Mouse (Mus musculus) kidney, postnatal 14 days (tissue): ENCODE data around the gene Hlx.

Experiments used
- DNase-seq: peaks from one replicate; pipeline ENCODE4 v3.0.0; 2022; ENCODE audit warnings: mixed read lengths

Hlx gene

DNA sequence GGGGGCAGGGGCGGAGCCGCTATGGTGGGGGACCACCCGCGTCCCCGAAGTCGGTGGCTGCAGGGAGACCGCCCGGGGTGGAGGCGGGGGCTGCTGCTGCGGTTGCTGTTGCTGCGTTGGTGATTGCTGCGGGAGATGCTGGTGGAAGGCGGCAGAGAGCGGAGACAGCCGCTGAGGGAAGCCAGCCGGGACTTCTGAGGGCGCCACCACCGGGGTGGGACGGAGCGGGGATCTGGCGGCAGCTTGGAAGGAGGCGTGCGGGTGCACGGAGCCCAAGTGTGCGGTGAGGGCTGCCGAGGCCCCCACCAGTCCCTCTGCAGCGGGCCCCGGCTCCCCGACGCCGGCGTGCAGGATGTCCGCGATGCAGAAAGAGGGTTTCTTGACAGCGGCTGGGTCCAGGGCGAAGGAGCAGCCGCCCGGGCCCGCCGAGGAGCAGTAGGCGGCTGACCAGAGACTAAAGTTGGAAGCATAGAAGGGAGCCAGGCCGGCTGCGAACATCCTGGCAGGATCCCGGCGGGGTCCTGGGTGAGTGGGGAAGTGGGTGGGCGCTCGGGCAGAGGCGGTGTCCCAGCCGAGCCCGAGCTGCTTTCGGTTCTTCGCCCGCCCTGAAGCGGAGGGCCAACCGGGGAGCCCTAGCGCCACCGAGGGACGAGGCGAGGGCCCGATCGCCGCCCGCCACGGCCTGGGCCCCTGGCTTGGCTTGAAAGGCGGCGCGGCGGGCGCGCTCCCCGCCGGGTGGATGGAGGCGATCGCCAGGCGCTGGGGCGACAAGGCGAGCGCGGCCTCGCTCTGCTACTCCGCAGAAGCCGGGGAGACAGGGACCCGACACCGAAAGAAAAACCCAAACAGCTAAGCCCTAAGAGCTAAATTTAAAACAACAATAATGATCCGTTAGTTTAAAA is 524 bp downstream of the Hlx start:
- peak; percentile 60 for DNase-seq

DNA sequence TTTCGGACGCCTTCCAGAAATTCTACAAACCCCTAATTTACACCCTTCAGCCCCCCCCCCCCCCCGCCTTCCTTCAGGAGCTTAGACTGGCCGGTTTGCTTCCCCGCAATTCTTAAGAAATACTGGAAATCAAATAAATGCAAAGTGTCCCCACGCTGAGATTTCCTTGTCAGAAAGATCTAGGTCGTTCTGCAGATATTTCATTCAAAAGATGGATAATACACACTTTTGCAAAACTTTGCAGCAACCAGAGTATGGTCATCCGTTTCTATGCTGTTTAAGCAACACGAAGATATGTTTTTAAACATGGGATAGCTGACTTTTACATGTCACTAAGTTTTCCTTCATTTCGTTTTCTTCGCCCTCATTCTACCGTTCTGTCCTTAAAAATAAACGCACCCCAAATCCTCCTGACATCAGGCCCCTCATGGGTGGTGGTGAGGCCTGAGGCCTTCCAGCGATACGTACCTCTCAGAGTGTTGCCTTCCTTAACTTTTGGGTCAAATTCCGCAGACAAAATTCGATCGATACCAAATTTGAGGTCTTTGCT is 1.3 kb downstream of the Hlx start:
- no peak for DNase-seq

DNA sequence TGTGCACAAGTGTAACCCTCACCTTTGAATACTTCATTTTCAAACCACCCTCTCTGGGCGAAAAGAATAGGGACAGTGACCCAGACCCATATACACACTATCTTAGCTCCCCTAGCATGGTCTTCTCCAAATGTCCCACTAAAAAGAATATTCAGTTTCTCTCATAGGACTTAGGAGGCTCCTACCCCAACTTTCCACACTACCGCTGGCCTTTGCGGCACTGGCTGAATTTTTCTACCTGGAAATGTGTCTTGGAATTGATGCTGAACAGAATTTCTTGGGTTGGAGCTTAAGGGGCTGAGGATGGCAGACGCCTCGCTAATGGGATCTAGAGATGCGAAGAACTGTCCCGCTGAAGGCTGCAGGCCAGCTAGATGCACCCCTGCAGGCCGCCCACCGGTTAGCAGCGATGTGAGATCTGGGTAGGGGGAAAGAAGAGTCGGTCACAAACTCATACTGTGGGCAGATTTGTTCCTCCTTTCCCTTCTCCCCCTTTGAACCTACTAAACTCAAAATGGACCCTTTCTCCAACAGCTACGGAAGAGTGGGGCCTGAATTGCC is 1.9 kb downstream of the Hlx start:
- no peak for DNase-seq

DNA sequence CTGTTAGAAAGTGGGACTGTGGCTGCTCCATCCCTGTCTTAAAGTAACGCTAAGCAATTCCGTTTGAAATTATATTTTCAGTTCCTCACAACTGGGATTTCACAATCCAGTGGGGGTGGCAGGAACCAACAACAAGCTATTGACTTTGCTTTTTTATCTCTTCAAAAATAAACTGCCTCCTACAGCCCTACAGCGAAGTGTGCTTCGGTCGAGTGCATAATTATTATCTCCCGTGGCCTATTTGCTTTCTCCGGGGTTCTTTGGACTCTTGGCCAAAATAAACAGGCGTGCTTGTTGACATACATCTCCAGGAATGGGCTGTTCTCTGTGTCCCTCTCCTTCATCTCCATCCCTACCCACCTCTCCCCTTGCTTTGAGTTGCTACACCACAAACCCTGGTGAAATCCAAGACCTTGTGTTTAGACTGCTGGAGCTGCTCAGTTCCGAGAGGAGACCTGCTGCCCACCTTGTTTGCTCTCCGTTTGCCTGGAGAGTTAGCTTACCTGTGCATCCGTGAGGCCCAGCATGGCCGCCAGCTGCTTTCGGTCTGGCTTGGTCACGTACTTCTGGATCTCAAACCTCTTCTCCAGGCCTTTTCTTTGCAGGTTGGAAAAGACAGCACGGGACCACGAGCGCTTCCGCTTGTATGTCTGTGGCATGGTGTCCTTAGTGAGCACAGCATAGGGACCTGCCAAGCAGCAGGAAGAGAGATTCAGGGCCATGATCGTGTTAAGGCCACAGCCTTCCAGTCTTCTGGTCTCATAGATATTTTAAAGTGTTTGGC is 2.9 kb downstream of the Hlx start:
- peak; percentile 15 for DNase-seq

DNA sequence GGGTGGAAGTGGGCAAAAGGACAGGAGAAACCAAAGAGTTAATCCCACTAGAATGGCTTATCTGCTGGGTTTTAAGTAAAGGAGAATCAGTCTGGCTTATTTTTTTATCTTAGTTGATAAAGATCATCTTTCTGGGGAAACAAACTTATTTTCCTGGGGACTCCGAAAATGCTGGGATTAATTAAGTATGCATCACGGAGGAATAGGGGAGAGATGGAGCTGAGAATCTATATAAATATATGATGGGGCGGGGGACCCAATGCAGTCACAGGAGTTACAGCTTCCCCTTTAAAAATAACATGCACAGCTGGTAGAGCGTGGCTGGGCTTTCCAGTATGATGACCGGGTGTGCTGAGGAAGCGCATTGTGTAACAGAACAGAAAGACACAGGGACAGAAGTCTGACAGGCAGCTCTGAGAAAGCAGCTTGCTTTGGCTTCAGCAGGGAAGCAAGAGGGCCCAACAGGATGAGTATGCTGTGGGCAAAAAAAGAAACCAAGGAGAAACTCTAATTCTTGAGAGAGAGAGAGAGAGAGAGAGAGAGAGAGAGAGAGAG is 3.8 kb downstream of the Hlx start:
- DNase-seq = no peak

DNA sequence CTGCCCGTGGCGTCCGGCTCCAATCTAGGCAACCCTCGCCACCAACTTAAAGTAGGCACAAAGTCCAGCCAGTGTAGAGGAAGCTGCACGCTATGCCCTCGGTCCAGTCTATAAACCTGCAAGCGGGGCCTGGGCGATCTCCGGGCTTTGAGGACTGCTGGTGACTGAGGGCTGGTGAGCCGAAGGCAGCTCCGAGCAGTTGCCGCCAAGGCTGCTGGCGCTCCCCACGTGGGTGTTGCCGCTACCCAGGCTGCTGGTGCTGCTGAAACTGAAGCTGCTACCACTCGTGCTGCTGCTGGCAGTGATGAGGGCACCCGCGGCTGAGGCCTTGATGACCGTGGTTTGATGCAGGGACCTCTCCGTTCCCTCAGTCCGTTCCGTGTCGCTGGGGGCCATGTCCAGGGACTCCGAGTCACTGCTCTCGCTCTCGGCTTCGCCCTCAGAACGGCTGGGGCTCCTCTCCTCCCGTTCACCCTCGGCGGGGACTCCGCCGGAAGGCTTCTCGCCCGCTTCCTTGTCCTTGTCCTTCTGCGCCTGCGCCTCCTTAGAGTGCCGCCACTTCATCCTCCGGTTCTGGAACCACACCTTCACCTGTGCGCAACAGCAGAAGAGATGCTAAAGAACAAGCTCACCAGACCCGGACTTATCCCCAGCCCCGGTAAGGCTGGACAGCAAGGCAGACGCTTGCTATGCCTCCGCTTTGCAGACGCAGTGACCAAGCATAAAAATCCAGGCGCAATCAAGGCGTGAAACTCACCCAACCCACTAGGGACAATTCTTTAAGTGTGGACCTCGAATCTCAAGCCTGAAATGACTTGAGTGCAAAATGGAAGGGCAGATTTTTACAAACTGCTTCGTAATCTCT is 4.8 kb downstream of the Hlx start:
- DNase-seq = peak; percentile 20

DNA sequence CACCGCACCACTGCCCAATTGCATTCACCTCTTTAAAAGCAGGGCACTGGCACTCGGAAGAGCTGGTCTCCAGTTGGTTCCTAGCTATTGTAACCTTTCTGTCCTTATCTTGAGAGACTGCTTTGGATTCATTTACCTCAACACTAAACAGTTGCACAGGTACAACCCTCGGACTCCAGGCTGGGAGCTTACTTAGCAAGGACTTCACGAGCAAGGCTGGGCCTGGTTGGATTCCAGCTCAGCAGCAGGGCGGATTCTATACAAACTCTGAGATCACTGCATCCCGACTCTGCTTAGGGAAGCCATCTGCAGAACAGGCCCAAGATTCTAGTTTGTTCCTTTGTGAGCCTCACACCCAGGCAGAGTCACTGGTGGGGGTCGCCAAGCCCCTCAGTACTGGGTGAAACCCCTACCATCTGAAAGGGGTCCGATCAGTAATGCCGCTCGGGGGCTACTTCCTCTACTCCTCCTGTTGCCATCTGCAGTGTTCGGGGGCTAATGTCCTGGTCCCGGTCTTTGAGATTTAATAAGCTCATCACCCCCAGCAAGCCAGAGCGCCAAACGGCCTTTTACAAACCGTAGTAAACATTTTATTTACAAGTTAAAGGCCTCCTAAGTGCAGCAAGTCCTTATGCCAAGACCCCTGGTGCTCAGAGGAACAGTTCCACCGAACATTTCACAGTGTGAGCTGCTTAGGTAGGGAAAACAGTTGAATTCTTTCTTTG is 5.7 kb downstream of the Hlx start:
- no peak for DNase-seq

DNA sequence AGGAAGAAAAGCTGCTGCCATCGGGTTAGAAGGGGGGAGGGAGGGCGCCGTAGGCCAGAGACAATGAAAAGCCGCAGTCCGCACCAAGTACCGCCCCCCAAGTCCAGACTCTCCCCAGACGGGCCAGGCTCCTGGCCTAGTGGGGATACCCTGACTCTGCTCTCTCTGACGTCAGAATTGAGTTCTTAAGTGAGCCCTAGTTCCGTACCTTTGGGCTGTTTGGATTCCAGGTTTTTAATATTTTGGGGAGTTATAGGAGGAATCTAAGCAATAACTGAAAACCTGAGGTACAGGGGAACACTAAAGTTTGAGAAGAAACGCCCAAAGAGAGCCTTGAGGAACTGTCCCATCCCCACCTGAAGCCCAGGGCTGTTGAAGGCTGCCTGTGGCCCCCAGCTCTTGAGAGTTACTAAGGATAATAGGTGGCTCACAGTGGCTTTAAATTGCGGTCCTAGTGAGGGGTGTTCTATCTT is 7.1 kb downstream of the Hlx start:
- DNase-seq = no peak

DNA sequence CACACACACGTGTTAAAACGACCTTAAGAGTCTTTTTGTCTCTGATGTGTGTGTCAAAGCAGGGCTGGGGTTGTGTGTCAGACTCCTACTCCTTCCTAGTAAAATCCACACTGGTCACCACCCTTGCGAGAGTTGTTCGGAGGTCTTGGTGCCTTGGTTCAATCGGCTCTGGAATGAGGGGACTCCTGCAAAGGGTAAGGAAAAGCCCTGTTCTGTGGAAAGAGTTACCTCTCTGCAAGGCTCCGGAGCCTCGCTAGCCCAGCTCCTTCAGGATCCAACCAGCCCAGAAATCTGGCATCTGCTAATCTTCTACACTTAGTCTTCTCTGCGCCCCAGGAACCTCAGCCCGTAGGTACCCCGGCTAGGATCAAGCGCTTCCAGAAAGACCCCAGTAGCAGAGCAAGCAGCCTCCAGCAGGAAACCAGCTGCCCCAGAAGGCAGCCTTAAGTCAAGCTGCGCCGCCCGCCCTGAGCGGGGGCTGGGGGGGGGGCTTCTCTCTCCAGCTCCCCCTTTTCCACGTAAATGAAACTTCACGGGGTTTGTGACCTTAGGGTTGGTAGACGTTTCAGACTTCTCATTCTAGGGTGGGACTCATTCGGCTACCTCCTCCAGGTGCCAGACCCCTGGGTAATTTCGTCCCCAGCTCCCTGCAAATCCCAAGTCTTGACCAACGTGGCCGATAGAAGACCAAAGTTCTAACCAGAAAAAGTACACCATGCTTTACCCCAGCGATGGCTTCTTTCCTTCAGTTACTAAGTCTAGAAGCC is 7.7 kb downstream of the Hlx start:
- DNase-seq = no peak

DNA sequence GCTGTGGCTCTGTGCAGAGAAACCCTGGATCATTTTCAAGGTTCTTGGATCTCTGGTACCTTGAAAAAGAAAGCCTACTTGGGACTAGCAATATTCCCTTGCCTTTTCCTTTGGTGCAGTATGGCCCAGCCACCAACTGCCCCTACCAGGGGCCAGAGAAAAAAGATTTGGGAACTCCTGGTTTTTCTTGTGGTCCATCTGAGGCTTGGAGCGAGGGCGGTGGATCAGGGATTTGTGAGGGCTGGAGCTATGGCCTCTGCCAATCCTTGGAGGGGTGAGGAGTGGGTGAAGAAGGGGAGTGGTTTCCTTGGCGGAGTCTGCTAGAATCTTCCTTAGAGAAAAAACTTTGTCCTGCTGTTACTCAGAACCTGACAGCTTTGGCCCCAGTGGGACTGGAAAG is 8.5 kb downstream of the Hlx start:
- no peak for DNase-seq

DNA sequence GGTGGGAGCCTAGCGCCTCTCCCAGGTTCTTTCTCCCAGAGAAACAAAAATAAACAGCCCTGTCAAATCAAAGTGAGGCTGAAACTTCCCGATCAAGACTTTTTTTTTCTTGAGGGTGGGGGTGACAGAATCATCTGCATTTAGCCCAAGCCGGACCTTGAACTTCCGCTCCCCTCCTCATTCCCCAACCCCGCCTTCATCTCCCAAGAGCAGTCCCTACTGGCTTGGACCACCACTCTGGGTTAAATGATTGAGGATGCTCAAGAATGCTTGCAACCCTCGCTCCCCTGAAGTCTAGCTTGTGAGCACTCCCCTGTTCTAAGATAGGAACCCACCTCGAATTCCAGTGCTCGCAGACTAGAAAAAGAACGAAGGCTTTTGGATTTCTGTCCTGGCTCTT is 11.3 kb downstream of the Hlx start:
- DNase-seq = no peak

DNA sequence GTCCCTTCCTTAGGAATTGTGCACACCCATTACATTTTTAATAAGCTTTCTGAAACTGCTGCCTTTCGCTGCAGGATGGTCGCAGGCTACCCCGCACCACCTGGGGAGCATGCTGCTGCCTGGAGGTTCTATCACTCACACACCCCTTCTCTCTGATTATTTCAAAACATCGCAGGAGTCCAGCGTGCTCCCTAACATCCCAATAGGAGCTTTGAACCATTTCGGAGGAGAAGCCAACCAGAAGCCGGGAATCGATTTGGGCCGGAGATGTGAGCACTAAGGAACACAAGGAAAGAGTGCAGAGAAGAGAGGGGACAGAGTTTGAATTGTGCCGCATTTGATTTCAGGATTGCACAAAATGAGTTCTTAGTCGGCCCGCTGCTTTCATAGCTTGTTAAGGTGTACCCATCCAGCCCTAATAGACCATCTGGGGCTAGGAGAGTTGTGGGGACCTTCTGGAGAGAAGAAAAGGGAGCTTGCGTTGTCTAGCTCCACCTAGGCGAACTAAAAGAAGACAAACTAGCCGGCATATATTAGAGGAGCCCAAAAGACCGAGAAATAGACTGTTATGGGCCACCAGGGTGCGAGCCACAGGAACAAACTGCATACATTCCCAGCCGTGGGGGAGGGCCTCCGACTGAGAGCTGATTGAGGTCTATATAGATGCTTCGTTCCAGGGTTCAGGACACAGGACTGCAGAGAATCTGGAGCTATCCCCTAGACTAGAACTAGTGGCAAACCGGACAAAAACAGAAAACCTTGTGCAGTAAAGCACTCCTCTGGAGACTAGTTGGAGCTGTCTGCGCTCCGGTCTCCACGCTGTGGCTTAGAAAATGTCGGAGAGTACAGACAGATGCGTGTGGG is 12.0 kb downstream of the Hlx start:
- no peak for DNase-seq

DNA sequence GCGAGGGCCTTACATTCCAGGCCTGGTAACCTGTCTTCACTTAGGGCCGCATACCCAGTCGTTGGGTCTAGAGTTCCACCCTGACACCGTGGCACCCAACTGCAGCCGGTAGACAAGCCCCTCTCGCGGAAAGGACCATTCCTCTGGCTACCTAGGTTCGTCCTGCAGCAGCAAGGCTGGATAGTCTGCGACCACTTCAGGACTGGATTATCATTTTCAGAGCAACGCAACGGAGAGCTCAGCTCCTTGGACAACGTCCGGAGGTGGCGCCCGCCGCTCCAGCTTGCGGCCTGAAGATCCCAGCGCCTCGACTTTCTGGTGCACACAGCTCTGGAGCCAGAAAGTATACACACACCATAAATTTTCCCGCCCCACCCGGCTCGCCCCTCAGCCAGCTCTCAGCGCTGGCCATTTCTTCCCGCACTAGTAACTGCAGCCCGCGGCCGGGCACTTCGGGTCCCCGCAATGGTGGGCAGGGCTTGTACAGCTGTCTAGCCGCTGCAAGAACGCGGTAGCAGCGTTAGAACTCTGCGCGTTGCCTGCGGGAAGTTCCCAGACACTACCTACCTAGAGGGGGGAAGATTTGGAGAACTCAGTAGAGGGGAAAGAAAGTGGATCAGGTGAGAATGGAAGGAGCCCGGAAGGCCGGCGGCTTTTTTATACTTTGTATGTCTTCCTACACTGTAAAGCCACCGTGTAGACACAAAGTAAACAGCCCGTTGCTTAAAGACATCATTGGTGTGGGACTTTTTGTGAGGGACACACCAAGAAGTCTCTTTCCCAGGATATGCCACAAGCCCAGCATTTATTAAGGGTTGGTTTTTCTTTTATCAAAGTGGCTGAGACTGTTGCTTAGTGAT is 13.9 kb downstream of the Hlx start:
- DNase-seq = no peak

DNA sequence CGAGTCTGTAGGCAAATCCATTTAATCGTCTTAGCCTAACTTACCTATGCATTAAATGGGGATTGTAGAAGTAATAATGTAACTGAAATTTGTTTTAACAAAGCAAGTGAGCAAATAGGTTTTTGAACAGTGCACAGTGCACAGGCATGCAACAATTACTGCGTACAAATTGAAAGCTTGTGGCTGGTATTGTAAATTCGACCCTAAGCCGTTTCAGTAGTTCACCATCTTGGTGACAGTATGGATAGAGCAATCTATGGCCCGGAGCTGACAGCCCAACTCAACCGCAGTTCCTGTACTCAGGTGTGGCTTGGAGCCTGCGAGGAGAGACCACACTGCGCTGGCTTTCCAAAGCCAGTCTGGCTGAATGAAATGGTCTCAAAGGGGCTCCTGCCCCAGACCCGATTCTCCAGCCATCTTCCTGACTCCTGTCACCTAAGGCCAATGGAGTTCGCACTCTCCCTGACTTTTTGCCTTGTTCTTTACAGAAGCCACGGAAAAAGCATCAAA is 14.7 kb downstream of the Hlx start:
- no peak for DNase-seq

DNA sequence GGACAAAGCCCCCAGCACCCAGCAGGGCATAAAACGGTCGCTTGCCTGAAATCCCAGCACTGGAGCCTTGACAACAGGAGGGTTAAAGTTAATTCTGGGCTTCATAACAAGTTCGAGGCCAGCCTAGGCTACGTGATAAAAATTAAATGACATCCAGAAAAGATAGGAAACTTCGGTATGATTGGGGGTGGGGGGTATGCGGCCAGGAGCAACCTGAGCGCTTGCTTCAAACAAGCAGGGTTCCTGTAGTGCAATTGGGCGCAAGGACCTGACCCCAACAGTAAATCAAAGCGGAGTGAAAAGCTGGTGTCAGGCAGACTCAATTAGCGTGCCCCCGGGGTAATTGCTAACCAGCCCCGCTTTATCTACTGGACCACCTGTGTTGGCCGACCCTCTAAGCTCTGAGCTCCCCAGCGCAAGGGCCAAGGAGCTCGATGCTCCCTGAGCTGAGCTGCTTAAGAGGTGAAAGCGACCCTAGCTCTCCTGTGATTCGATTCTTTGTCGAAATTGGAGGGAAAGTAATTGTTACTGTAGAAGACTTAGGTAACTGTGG is 15.3 kb downstream of the Hlx start:
- DNase-seq = no peak

DNA sequence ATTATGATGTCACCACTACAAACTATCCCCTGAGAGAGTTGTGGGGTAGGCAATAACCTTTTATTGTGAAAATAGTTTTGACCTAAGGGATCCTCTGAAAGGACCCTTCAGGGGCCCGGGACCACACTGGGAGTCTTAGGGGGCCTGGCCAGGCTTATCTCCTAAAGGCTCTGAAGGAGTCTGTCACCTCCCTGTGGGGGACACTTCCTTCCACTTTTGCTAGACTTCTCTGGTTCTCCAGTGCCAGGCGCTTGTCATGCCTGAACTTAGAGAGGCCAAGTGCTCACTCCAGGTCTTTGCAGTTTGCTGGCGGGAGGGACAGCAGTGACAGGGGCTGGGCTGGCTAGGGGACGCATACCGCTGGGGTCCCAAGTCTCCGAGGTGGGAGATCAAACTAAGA is 16.3 kb downstream of the Hlx start:
- no peak for DNase-seq

DNA sequence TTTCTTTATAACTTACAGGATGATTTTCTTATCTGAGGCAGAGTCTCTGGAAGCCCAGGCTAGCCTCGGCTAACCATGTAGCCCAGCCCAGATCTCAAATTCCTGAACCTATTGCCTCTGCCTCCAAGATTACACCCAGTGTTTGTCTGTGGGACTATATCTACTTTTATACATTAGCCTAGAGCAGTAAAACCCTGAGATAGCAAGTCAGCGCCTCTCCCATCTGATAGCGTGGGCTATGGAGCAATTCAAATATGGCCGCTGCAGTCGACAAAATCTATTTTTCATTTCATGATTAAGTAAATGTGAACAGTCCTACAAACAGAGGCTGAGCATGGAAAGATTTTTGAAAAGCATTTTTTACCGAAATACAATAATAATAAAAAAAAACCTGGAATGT is 16.7 kb downstream of the Hlx start:
- no peak for DNase-seq

DNA sequence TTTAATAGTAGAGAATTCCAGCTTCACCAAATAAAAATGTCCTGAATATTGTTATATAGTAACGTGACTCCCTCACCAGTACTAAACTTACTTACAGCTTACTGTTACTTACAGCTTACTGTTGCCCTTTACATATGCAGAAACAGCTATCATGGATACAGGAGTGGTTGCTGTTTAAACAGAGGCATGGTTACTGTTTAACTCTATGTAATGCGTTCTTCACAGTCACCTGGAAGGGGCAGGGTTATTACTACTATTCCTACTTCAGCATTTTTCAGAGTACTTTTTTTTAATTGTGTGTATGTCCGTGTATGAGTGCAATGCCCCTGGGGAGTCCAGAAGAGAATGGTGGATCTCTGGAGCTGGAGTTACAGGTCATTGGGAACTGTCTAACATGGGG is 17.9 kb downstream of the Hlx start:
- DNase-seq = peak; percentile 29
